Mouse (Mus musculus) olfactory bulb, adult 2 months (tissue): ENCODE measurements around the gene Hif1an.

Experiments used
- CTCF ChIP-seq: fragments of 200-500 bp; IDR thresholded peaks from 2 replicates; pipeline ENCODE4 v1.5.1; 2012; ENCODE audit warnings: low read depth, mild to moderate bottlenecking, low read length, moderate library complexity; ENCODE audit not compliant: insufficient read depth
- POLR2A ChIP-seq: fragments of 200-500 bp; IDR thresholded peaks from 2 replicates; pipeline ENCODE4 v1.6.1; 2012; ENCODE audit warnings: mild to moderate bottlenecking, low read depth, low read length, moderate library complexity; ENCODE audit not compliant: insufficient read depth

DNA sequence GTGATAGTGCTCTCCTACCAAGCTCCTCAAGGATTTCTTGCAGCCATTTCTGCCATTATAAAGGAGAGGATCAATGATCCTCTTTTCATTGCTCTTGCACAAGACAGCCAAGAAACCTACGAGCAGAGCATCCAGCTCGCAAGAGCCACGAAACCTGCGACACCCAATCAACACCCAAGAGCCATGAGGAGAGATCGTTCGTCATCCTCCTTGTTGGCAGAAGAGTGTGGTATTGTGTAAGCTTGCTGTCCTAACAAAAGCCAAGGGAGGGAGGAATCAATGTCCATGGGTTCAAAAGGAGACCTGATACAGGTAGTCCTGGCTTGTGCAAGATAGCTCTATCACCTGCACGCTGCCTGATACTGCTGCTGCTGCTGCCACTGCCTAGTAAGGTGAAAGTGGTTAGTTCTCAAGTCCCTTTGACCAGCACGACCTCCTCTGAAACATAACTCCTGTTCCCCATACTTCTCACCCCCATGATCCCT lies 19.9 kb upstream of the Hif1an start:
- TF ChIP-seq CTCF: no peak
- no peak for TF ChIP-seq POLR2A
